Mouse (Mus musculus) CD8-positive naive resting alpha-beta T cell, adult 2 months (primary cell): ENCODE results near the gene Fbxl21.

Experiments
- DNase-seq, 2 experiments: peaks; one replicate each; pipeline ENCODE4 v3.0.0; 2022; ENCODE audit warnings: low read depth in 2 of 2, low spot score in 2 of 2

The Fbxl21 gene

GRCm38 (mm10) chr13:56580450-56580849 is 58.2 kb downstream of the Fbxl21 start:
- no peak for DNase-seq

GRCm38 (mm10) chr13:56581512-56581911 is 59.2 kb downstream of the Fbxl21 start:
- DNase-seq = no peak

DNA sequence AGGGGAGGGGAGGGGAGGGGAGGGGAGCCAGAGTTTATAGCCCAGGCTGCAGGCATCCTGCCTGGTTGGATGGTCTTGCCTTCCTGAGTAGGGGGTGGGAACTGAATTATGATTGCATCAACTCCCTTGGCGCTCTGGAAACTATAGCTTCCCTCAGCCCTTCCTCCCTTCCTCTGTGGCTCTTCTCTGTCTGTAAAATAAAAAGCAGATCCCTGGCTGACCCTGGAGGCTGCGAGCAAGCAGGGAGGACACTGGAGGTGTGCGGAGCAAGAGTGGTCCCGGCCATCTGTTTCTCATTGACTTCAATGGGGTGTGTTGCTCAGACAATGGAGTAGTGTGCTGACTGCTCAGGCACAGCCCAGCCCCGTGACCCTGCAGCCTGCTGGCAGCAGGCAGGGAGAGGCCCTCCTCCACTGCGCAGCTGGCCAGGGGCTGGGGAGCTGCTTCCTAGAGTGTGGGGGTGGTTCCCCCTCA is 59.7 kb downstream of the Fbxl21 start:
- DNase-seq = no peak

DNA sequence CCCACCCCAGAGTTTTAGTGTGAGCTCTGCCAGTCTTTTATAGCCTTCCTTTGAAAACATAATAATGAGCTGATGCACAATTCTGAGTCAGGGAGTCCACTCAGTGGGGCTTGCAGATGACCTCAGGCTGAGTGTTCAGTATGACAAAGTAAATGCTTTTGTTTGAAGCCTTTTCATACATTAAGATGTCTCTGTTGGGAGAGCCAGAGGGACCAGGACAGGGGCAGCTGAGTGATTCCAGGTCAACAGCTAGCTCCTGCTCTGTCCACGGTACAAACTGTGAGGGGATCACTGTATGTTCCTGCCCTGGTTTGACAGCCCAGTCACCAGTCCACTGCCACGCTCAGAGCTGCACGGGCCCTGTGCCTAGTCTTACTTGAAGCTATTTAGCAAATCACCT is 60.4 kb downstream of the Fbxl21 start:
- DNase-seq = no peak

DNA sequence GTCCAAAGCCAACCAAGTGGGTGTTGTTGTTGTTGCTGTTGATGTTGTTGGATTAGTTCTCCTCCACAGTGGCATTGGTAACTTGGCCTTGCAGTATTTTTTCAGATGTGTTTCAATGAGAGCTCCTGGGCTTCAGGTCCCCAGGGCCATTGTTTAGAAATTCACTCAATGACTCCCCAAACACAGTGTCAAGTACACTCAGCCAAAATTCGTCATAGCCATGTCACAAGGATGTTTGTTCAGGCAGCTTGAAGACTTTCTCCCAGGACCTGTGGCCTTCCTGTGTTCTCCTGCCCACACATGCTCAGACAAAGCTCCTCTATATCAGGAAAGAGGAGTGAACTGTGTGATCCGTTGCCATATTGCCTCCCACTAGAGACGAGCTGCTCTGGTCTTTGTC is 63.8 kb downstream of the Fbxl21 start:
- no peak for DNase-seq
